Comparison of ENCODE assay signal across 35 mouse cellular contexts in genomic region chr17:18626532-18626931, GRCm38 (mm10). TPM values are rescaled to one million over a fixed set of nuclear protein-coding genes. Genes with fewer than 3 reads are reported as not detected.
"Had no signal": no experiment of that assay in that cellular context is flagged by ENCODE, and none has a peak within 500 bp of the region (broad histone marks: within the 10 kb centered on the region; RNA-seq: fewer than 3 reads in every experiment).

No protein-coding gene starts in this region.

- H3K4me1 ChIP-seq: embryonic facial prominence, embryonic 10.5 days; embryonic facial prominence, embryonic 12.5 days; embryonic facial prominence, embryonic 13.5 days; embryonic facial prominence, embryonic 15.5 days; forebrain, embryonic 10.5 days; forebrain, embryonic 12.5 days; forebrain, embryonic 13.5 days; forebrain, embryonic 15.5 days had no signal

- H3K9ac ChIP-seq: embryonic facial prominence, embryonic 12.5 days; embryonic facial prominence, embryonic 13.5 days; embryonic facial prominence, embryonic 15.5 days; forebrain, embryonic 12.5 days; forebrain, embryonic 13.5 days; forebrain, embryonic 15.5 days; forebrain, postnatal 0 days had no signal

- ATAC-seq: forebrain, embryonic 13.5 days; forebrain, embryonic 14.5 days; forebrain, embryonic 15.5 days; forebrain, embryonic 16.5 days; forebrain, postnatal 0 days had no signal

- H3K27ac ChIP-seq: embryonic facial prominence, embryonic 10.5 days; embryonic facial prominence, embryonic 12.5 days; embryonic facial prominence, embryonic 13.5 days; embryonic facial prominence, embryonic 15.5 days; forebrain, embryonic 10.5 days; forebrain, embryonic 12.5 days; forebrain, embryonic 13.5 days; forebrain, embryonic 15.5 days; gastrocnemius, adult 2 months; heart, adult 2 months had no signal

- H3K9me3 ChIP-seq: embryonic facial prominence, embryonic 15.5 days had no signal

- H3K27me3 ChIP-seq: embryonic facial prominence, embryonic 12.5 days; embryonic facial prominence, embryonic 13.5 days; embryonic facial prominence, embryonic 15.5 days; forebrain, embryonic 12.5 days; forebrain, embryonic 13.5 days; forebrain, embryonic 15.5 days had no signal

- DNase-seq: cerebellum, adult 9-11 months; cerebellum, postnatal 10 days; cerebellum, postnatal 14 days; cerebellum, postnatal 25 days; cerebellum, postnatal 36 days; embryo, embryonic 11 days; forebrain, postnatal 0 days; gastrocnemius, adult 2 months; gastrocnemius, postnatal 10 days; gastrocnemius, postnatal 14 days; gastrocnemius, postnatal 25 days; gastrocnemius, postnatal 36 days; heart, adult 18-20 months; heart, adult 2 months had no signal

- H3K4me3 ChIP-seq: embryonic facial prominence, embryonic 10.5 days; embryonic facial prominence, embryonic 12.5 days; embryonic facial prominence, embryonic 13.5 days; embryonic facial prominence, embryonic 15.5 days; erythroblast, embryonic 14.5 days; forebrain, embryonic 10.5 days; forebrain, embryonic 12.5 days; forebrain, embryonic 13.5 days; forebrain, embryonic 15.5 days; gastrocnemius, adult 2 months; heart, adult 2 months had no signal

- H3K36me3 ChIP-seq: embryonic facial prominence, embryonic 10.5 days; embryonic facial prominence, embryonic 12.5 days; embryonic facial prominence, embryonic 13.5 days; embryonic facial prominence, embryonic 15.5 days; forebrain, embryonic 10.5 days; forebrain, embryonic 12.5 days; forebrain, embryonic 15.5 days had no signal

RNA-seq across cellular contexts. Expression of gene Vmn2r96, which starts 53.6 kb away (rescaled TPM):
- total RNA-seq: forebrain, postnatal 0 days; gastrocnemius, adult 18-20 months; gastrocnemius, adult 2 months; gastrocnemius, adult 8-10 months; gastrocnemius, postnatal 10 days; gastrocnemius, postnatal 14 days; gastrocnemius, postnatal 25 days; gastrocnemius, postnatal 36 days; gastrocnemius, postnatal 4 days; granulocyte monocyte progenitor cell, adult 5-6 weeks; heart, adult 18-20 months; heart, adult 2 months had no signal
- polyA plus RNA-seq: cortical plate, adult 2 months; embryonic facial prominence, embryonic 10.5 days; embryonic facial prominence, embryonic 11.5 days; embryonic facial prominence, embryonic 12.5 days; embryonic facial prominence, embryonic 13.5 days; embryonic facial prominence, embryonic 14.5 days; embryonic facial prominence, embryonic 15.5 days; erythroblast, embryonic 14.5 days; forebrain, embryonic 10.5 days; forebrain, embryonic 11.5 days; forebrain, embryonic 12.5 days; forebrain, embryonic 13.5 days; forebrain, embryonic 14.5 days; forebrain, embryonic 15.5 days; forebrain, embryonic 16.5 days; forebrain, postnatal 0 days; frontal cortex, adult 2 months; gonadal fat pad, adult 2 months; heart, adult 2 months had no signal
